ENCODE assay signal across 26 mouse cellular contexts in the genomic region with DNA sequence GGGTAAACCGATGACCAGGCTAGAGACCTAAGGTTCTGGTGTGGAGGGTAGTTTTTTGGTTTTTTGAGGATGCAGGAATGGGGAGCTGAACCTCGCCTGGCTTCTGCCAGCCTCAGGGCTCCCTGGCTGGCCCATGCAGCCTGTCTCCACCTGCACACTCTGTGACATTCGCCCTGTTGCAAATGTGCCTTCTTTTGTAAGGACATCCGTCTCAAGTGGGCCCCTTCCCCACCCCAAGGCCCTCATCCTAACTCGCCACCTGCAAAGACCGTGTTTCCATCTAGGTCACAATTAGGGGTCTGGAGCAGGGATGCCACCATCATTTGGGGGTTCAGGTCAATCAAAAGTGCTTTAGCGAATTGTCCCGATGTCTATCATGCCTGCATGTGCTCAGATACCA. TPM values are rescaled to one million over a fixed set of nuclear protein-coding genes. Genes with fewer than 3 reads are reported as not detected.
DNase-seq lines count a peak whose midpoint lies in the region; ATAC-seq and TF ChIP-seq lines count a peak whose summit lies in the region.
"Had no signal": no experiment of that assay in that cellular context is flagged by ENCODE, and none has a peak within 500 bp of the region (broad histone marks: within the 10 kb centered on the region; RNA-seq: fewer than 3 reads in every experiment).

No protein-coding gene starts in this region.

- no peak for ATAC-seq in heart, embryonic 16.5 days (replicated peaks; ENCODE audit: extremely low read depth, insufficient read depth, low FRiP score)
- no peak for ATAC-seq in heart, embryonic 12.5 days (ENCODE audit: insufficient number of reproducible peaks, low FRiP score)
- ATAC-seq in embryonic facial prominence, embryonic 14.5 days (ENCODE audit: low read depth): no peak
- ATAC-seq in limb, embryonic 13.5 days (ENCODE audit: low FRiP score, low read depth): no peak
- ATAC-seq: forebrain, postnatal 0 days; midbrain, embryonic 15.5 days; Patski had no signal

- 80% methylated on average over 8 of the region's 8 CpGs for WGBS in heart, embryonic 16.5 days
- 83% methylated on average over 8 of the region's 8 CpGs for WGBS in heart, embryonic 12.5 days
- 88% methylated on average over 8 of the region's 8 CpGs for WGBS in embryonic facial prominence, embryonic 14.5 days
- 88% methylated on average over 8 of the region's 8 CpGs for WGBS in limb, embryonic 13.5 days

- H3K27ac ChIP-seq in heart, embryonic 16.5 days (ENCODE audit: low read length): no peak overlapping the region; the same call in 1 of the 2 replicates
- H3K27ac ChIP-seq in heart, embryonic 12.5 days (ENCODE audit: poor library complexity, severe bottlenecking): no peak overlapping the region
- H3K27ac ChIP-seq in embryonic facial prominence, embryonic 14.5 days (replicated peaks; ENCODE audit: low read depth, low read length): no peak overlapping the region
- H3K27ac ChIP-seq in limb, embryonic 13.5 days: peak overlapping the region; percentile 61; the same call in 1 of the 2 replicates
- no peak overlapping the region for H3K27ac ChIP-seq in layer of hippocampus, adult 2 months
- H3K27ac ChIP-seq: hindbrain, embryonic 14.5 days; kidney, postnatal 0 days; liver, embryonic 13.5 days; macrophage; midbrain, embryonic 15.5 days; neural tube, embryonic 12.5 days had no signal

- no peak for DNase-seq in embryonic facial prominence, embryonic 14.5 days (ENCODE audit: low spot score)
- peak; percentile 31 to 38 for DNase-seq in thymus, postnatal 10 days (ENCODE audit: low spot score in 2 of 2)
- DNase-seq in right cerebral cortex, postnatal 4 days: no peak
- no peak for DNase-seq in kidney, postnatal 4 days
- DNase-seq in layer of hippocampus, adult 2 months (ENCODE audit: low spot score in 2 of 2): no peak
- DNase-seq: adrenal gland, adult 2 months; cerebellum, adult 9-10 months; forebrain, postnatal 0 days; gastrocnemius, postnatal 14 days; kidney, adult 2 months; left cerebral cortex, postnatal 4 days; liver, embryonic 13.5 days; retina, postnatal 1 day had no signal

- TF ChIP-seq CTCF in layer of hippocampus, adult 2 months (conservative IDR thresholded peaks at IDR 0.05): no peak

- H3K9me3 ChIP-seq in heart, embryonic 16.5 days (replicated peaks; ENCODE audit: control insufficient read depth, low read length): no peaks in the 10 kb centered on the region
- no peaks in the 10 kb centered on the region for H3K9me3 ChIP-seq in heart, embryonic 12.5 days (replicated peaks)
- H3K9me3 ChIP-seq in embryonic facial prominence, embryonic 14.5 days (ENCODE audit: control insufficient read depth, low read length): no peaks in the 10 kb centered on the region
- no peaks in the 10 kb centered on the region for H3K9me3 ChIP-seq in limb, embryonic 13.5 days
- H3K9me3 ChIP-seq: G1E; liver, embryonic 13.5 days; lung, embryonic 15.5 days; midbrain, embryonic 15.5 days; neural tube, embryonic 12.5 days had no signal

- peak overlapping the region; percentile 53; the same call in 1 of the 2 replicates for H3K9ac ChIP-seq in heart, embryonic 16.5 days (ENCODE audit: low read length)
- no peak overlapping the region for H3K9ac ChIP-seq in heart, embryonic 12.5 days
- 0 out of 2 replicates have a peak overlapping the region, but pooled peaks have one; percentile 30 for H3K9ac ChIP-seq in embryonic facial prominence, embryonic 14.5 days (ENCODE audit: low read depth, low read length)
- 0 out of 2 replicates have a peak overlapping the region, but pooled peaks have one; percentile 48 for H3K9ac ChIP-seq in limb, embryonic 13.5 days
- H3K9ac ChIP-seq: forebrain, postnatal 0 days; hindbrain, embryonic 14.5 days; liver, embryonic 13.5 days; lung, embryonic 15.5 days; midbrain, embryonic 15.5 days; neural tube, embryonic 12.5 days had no signal

- no peak overlapping the region for H3K4me2 ChIP-seq in heart, embryonic 16.5 days (ENCODE audit: low read depth, low read length)
- H3K4me2 ChIP-seq in heart, embryonic 12.5 days: no peak overlapping the region
- no peak overlapping the region for H3K4me2 ChIP-seq in embryonic facial prominence, embryonic 14.5 days (ENCODE audit: low read depth, low read length)
- 0 out of 2 replicates have a peak overlapping the region, but pooled peaks have one; percentile 11 for H3K4me2 ChIP-seq in limb, embryonic 13.5 days (replicated peaks)
- H3K4me2 ChIP-seq: hindbrain, embryonic 14.5 days; liver, embryonic 13.5 days; lung, embryonic 15.5 days; midbrain, embryonic 15.5 days; neural tube, embryonic 12.5 days had no signal

- no peaks in the 10 kb centered on the region for H3K27me3 ChIP-seq in heart, embryonic 16.5 days (ENCODE audit: control insufficient read depth, insufficient read depth, low read length)
- H3K27me3 ChIP-seq in heart, embryonic 12.5 days (replicated peaks): no peaks in the 10 kb centered on the region
- H3K27me3 ChIP-seq in embryonic facial prominence, embryonic 14.5 days (replicated peaks; ENCODE audit: control insufficient read depth, insufficient read depth, low read length): no peaks in the 10 kb centered on the region
- H3K27me3 ChIP-seq in limb, embryonic 13.5 days: no peaks in the 10 kb centered on the region
- H3K27me3 ChIP-seq: CH12.LX; liver, embryonic 13.5 days; lung, embryonic 15.5 days; midbrain, embryonic 15.5 days; neural tube, embryonic 12.5 days; Patski had no signal

- H3K36me3 ChIP-seq in heart, embryonic 16.5 days (ENCODE audit: control insufficient read depth, insufficient read depth): no peaks in the 10 kb centered on the region
- H3K36me3 ChIP-seq in heart, embryonic 12.5 days: no peaks in the 10 kb centered on the region
- no peaks in the 10 kb centered on the region for H3K36me3 ChIP-seq in embryonic facial prominence, embryonic 14.5 days (ENCODE audit: control insufficient read depth, insufficient read depth, low read length)
- H3K36me3 ChIP-seq in limb, embryonic 13.5 days: no peaks in the 10 kb centered on the region
- H3K36me3 ChIP-seq: G1E; lung, embryonic 15.5 days; midbrain, embryonic 15.5 days had no signal

- H3K4me3 ChIP-seq in heart, embryonic 16.5 days (ENCODE audit: low read length): peak overlapping the region; percentile 36
- H3K4me3 ChIP-seq in heart, embryonic 12.5 days: no peak overlapping the region
- no peak overlapping the region for H3K4me3 ChIP-seq in embryonic facial prominence, embryonic 14.5 days (ENCODE audit: low read depth, low read length)
- H3K4me3 ChIP-seq in limb, embryonic 13.5 days: no peak overlapping the region
- H3K4me3 ChIP-seq in layer of hippocampus, adult 2 months: no peak overlapping the region
- H3K4me3 ChIP-seq: liver, embryonic 13.5 days; lung, embryonic 15.5 days; midbrain, embryonic 15.5 days; neural tube, embryonic 12.5 days had no signal

- peaks cover 20% of the 10 kb centered on the region for H3K4me1 ChIP-seq in heart, embryonic 16.5 days (ENCODE audit: control insufficient read depth, insufficient read depth, low read length)
- H3K4me1 ChIP-seq in heart, embryonic 12.5 days (replicated peaks): peaks cover 30% of the 10 kb centered on the region
- peaks cover 23% of the 10 kb centered on the region for H3K4me1 ChIP-seq in embryonic facial prominence, embryonic 14.5 days (ENCODE audit: control insufficient read depth, insufficient read depth, low read length)
- H3K4me1 ChIP-seq in limb, embryonic 13.5 days: peaks cover 45% of the 10 kb centered on the region
- H3K4me1 ChIP-seq: midbrain, embryonic 15.5 days; neural tube, embryonic 12.5 days had no signal

RNA-seq across cellular contexts. Expression of a gene that starts 58.2 kb away (rescaled TPM):
- 3.7 and 4.0 TPM in 2 replicates for polyA plus RNA-seq in heart, embryonic 16.5 days (2015; fragmentation: Nextera tagmentation; extraction: Ambion mirVana)
- polyA plus RNA-seq in heart, embryonic 12.5 days (2016; fragmentation: Nextera tagmentation; extraction: Ambion mirVana): 0.20 TPM in 1 of 2 replicates, not detected in the other
- polyA plus RNA-seq in embryonic facial prominence, embryonic 14.5 days (2014; fragmentation: Nextera tagmentation; extraction: Ambion mirVana): 0.97 and 1.3 TPM in 2 replicates
- 1.5 and 1.6 TPM in 2 replicates for polyA plus RNA-seq in limb, embryonic 13.5 days (2015; fragmentation: Nextera tagmentation; extraction: Ambion mirVana)
- under 1 TPM; 0.29 to 0.44 TPM for total RNA-seq in layer of hippocampus, adult 2 months (2021)
- total RNA-seq: CH12.LX; forebrain, postnatal 0 days had no signal
- polyA plus RNA-seq: forebrain, embryonic 11.5 days; forebrain, postnatal 0 days; G1E; hindbrain, embryonic 14.5 days; macrophage; Patski had no signal

Comparison
In these comparisons a context has a peak if more than half of its experiments do, and no peak if none do; other contexts are left out.
1. DNase-seq: peak in thymus, postnatal 10 days (2 of 2); none in embryonic facial prominence, embryonic 14.5 days (single experiment), right cerebral cortex, postnatal 4 days (single experiment), kidney, postnatal 4 days (0 of 2) and layer of hippocampus, adult 2 months (0 of 2).